Mouse (Mus musculus): ENCODE results near the gene Fgd6.

DNA sequence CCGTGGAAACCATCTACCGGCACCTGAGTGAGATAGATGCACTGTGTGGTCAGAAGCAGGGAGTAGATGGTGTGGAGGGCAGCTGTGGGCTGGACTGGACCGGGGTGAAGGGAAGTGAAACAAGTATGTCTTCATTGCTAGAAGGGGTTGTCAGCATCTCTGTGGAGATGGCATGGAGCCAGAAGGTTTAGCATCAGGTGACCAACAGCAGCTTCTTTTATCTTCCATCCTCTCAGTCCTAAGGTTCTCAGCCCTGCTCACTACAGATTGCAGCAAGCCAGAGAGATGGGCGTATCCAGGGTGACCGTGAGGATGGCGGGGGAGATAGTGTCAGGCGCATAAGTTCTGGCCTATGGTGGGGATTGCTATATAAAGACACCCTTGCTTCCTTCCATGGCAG lies 86.8 kb downstream of the Fgd6 start:
- TF ChIP-seq CTCF (IDR thresholded peaks at IDR 0.05; ENCODE audit: insufficient read depth, low read length) (no peak), POLR2A (IDR thresholded peaks at IDR 0.05; ENCODE audit: borderline replicate concordance, extremely low read depth, low read depth, low read length) (no peak)
